Mouse (Mus musculus) cortical plate, adult 2 months (tissue): ENCODE data around the gene Sfxn3. TPM values are rescaled to one million over a fixed set of nuclear protein-coding genes. Genes with fewer than 3 reads are reported as not detected.
"Not testable (repeated sequence)": the region's sequence is repeated elsewhere in the genome, so short reads cannot be mapped to it uniquely, and the experiment has no call there.

Experiments
- H3K27ac ChIP-seq: fragments of 200-500 bp; 2 replicates; pipeline ENCODE4 v1.5.1; 2012; ENCODE audit warnings: low read length, control low read depth, inconsistent platforms; ENCODE audit not compliant: insufficient read depth
- H3K4me1 ChIP-seq: fragments of 200-500 bp; 2 replicates; pipeline ENCODE4 v1.6.1; 2011; ENCODE audit warnings: low read length; ENCODE audit not compliant: control insufficient read depth, insufficient read depth
- H3K4me3 ChIP-seq: fragments of 200-500 bp; 2 replicates; pipeline ENCODE4 v1.5.1; 2011; ENCODE audit warnings: mild to moderate bottlenecking, low read length, control low read depth; ENCODE audit not compliant: insufficient read depth
- CTCF ChIP-seq: fragments of 200-500 bp; IDR thresholded peaks from 2 replicates; pipeline ENCODE4 v1.5.1; 2011; ENCODE audit warnings: mild to moderate bottlenecking, control low read depth, low read length; ENCODE audit not compliant: insufficient read depth; ENCODE audit errors: extremely low read depth
- POLR2A ChIP-seq: fragments of 200-500 bp; IDR thresholded peaks from 2 replicates; pipeline ENCODE4 v1.6.1; 2011; ENCODE audit warnings: mild to moderate bottlenecking, low read length, control low read depth; ENCODE audit not compliant: insufficient read depth; ENCODE audit errors: extremely low read depth
- polyA plus RNA-seq: library from polyadenylated mRNA; depleted of rRNA; stranded (reverse); fragments of >200 nt; gene quantifications from 2 replicates; pipeline ENCODE4 v1.2.3, GENCODE M21; 2012

Gene Sfxn3
- polyA plus RNA-seq, 1 experiment = 119 TPM

DNA sequence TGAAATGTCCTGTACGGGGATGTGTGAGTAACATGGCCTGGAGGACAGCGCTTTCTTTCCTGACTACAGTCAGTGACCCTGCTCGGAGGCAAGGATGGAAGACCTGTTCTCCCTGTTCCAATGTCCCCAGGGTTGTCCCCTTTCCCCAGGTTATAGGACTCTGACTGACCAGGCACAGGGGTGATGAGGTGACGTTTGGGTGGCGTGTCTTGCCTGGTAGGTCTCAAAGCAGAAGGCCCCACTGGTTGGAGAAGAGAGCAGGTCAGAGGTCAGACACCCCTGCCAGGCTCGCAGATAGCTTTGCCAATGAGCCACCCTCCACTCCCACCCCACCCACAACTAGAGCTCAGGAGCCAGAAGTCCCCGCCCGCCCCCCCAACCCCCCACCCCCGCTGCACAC lies 17.7 kb upstream of the Sfxn3 start:
- H3K27ac ChIP-seq = no peak overlapping the region
- 0 out of 2 replicates have a peak, but pooled peaks cover 2% of the 10 kb centered on the region for H3K4me1 ChIP-seq
- no peak overlapping the region for H3K4me3 ChIP-seq
- no peak for TF ChIP-seq CTCF
- no peak for TF ChIP-seq POLR2A

DNA sequence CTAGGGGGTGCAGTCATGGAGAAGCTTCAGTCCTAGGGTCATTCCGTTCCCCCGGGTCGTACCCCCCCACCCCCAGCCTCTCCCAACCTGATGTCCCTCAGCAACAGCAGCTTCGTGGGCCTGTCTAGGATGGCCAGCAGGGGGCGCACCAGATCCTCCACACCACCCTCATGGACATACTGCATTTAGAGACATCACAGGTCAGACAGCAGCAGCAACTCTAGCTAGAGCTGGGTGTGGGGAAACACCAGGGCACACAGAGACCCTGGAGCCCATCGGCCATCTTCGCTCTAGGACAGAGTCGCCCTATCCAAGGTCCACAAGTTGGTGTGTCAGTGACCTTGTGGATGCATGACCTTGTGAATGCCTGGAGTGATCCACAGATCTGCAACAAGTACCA lies 17.2 kb upstream of the Sfxn3 start:
- Histone ChIP-seq H3K27ac (peak overlapping the region; percentile 58; the same call in 1 of the 2 replicates), H3K4me3 (no peak overlapping the region), H3K4me1 (0 out of 2 replicates have a peak, but pooled peaks cover 2% of the 10 kb centered on the region)
- TF ChIP-seq POLR2A = no peak
- peak; percentile 53 for TF ChIP-seq CTCF

GRCm38 (mm10) chr19:45030746-45031693 lies 16.3 kb upstream of the Sfxn3 start:
- Histone ChIP-seq H3K27ac (no peak overlapping the region), H3K4me3 (no peak overlapping the region), H3K4me1 (0 out of 2 replicates have a peak, but pooled peaks cover 2% of the 10 kb centered on the region)
- TF ChIP-seq CTCF (peak; percentile 75), POLR2A (0 out of 2 replicates have a peak, but pooled peaks have one; percentile 24)

GRCm38 (mm10) chr19:45031780-45032179 lies 15.5 kb upstream of the Sfxn3 start:
- no peak overlapping the region for H3K27ac ChIP-seq
- 0 out of 2 replicates have a peak, but pooled peaks cover 2% of the 10 kb centered on the region for H3K4me1 ChIP-seq
- no peak overlapping the region for H3K4me3 ChIP-seq
- no peak for TF ChIP-seq POLR2A
- peak; percentile 86 for TF ChIP-seq CTCF

GRCm38 (mm10) chr19:45032570-45033332 lies 14.6 kb upstream of the Sfxn3 start:
- Histone ChIP-seq H3K4me1 (0 out of 2 replicates have a peak, but pooled peaks cover 2% of the 10 kb centered on the region), H3K4me3 (no peak overlapping the region), H3K27ac (no peak overlapping the region)
- TF ChIP-seq POLR2A (no peak), CTCF (no peak)

- Histone ChIP-seq H3K27ac (no peak overlapping the region), H3K4me3 (no peak overlapping the region), H3K4me1 (no peaks in the 10 kb centered on the region)
- no peak for TF ChIP-seq POLR2A
- TF ChIP-seq CTCF = peak; percentile 24; the same call in 1 of the 2 replicates
Observed at GRCm38 (mm10) chr19:45036867-45037266, 10.4 kb upstream of the Sfxn3 start.

DNA sequence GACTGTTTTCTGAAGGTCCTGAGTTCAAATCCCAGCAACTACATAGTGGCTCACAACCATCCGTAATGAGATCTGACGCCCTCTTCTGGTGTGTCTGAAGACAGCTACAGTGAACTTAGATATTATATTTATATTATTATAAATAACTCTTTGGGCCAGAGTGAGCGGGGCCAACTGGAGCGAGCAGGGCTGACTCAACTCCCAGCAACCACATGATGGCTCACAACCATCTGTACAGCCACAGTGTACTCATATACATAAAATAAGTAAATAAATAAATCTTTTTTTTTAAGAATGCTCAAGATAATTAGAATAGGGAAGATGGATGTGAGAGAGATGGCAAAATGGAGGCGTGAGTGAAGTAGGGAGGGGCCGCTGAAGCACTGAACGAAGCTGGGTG lies 9.1 kb upstream of the Sfxn3 start:
- H3K27ac ChIP-seq, H3K4me1 ChIP-seq, H3K4me3 ChIP-seq: not testable (repeated sequence)

- no peak overlapping the region for H3K4me3 ChIP-seq
- no peaks in the 10 kb centered on the region for H3K4me1 ChIP-seq
- TF ChIP-seq CTCF (no peak), POLR2A (no peak)
- H3K27ac ChIP-seq = no peak overlapping the region
Observed at GRCm38 (mm10) chr19:45040214-45040613, 7.1 kb upstream of the Sfxn3 start.

- H3K4me1 ChIP-seq = no peaks in the 10 kb centered on the region
- TF ChIP-seq CTCF (no peak), POLR2A (no peak)
- no peak overlapping the region for H3K4me3 ChIP-seq
- H3K27ac ChIP-seq = no peak overlapping the region
Observed at GRCm38 (mm10) chr19:45044389-45044927, 2.8 kb upstream of the Sfxn3 start.
